Mouse (Mus musculus) c-Kit-positive CD71-positive TER-119-positive erythroid progenitor cells, embryonic 14.5 days (primary cell): ENCODE measurements around the gene Chst11.
"Not testable (repeated sequence)": the region's sequence is repeated elsewhere in the genome, so short reads cannot be mapped to it uniquely, and the experiment has no call there.

ENCODE experiments used
- DNase-seq: peaks from one replicate; pipeline ENCODE4 v3.0.0-alpha.2; 2013; ENCODE audit warnings: low spot score

Chst11 gene

DNA sequence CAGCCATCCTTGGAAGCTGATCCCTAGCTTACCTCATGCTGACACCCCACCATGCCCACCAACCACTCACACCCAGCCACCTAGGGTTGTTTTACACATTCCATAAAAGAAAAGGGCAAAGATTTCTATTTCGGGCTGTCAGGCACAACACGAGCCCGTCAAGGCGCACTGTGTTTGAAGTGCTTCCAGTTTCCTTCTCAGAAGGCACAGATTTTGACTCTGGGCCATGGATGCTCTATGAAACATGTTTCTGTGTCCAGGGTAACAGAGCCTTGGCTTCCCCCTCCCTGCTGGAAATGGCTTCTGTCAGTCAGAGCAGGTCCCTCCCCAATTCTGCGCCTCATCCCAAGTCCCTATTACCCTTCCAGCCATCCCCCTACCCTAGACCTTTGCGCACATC lies 125.7 kb downstream of the Chst11 start:
- no peak for DNase-seq

DNA sequence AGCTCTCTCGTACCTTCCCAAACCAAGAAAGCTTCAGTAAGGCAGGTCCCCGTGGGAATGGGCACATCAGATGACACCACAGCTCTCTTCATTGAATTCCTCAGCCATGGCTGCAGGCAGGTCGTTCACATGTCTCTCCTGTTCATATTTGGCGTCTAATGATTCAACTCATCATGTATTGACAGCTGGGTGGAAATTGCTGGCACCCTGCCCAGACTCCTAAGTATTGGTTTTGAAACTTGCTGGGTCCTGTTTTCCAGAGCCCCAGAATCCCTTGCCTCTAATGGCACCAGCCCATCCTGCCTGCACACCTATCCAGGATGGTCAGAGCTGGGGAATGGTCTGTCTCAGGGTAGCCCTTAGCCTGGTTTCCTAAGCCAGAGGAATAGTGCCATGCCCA lies 127.0 kb downstream of the Chst11 start:
- no peak for DNase-seq

DNA sequence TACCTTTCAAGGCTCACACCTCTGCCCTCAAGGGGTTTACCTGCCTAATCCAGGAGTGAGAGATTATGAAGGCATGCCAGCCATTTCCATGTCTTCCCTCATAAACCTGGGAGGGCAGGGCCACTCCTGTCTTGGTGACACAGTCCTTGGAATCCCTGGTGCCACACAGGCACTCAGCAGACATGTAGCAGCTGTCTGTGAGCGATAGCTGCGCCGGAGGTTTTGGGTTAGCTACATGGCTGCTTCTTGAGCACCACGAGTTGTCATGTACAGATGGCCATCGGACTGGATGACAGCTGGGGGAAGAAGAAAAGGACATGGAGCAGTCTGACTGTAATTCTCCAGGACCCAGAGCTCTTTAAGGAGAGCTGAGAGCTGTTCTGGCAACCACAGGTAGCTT lies 129.3 kb downstream of the Chst11 start:
- no peak for DNase-seq

DNA sequence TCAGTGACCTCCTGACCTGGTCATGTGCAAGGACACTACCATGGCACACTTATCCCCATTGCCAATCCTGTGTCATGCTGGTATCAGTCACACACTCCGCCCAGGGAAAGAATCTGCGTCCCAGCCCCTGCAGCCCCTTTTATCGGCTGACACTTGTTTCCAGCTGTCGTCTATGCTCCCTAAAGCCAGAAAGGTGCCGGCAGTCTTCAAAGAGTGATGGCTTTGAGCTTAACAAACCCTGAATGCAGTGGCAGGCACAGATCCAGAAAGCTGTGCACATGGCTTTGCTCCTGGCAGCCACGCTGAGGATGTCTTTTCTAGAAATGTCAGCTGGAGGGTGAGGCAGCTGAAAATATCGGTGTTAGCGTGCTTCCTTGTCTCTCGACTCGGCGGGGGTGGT lies 131.6 kb downstream of the Chst11 start:
- DNase-seq = peak; percentile 14

DNA sequence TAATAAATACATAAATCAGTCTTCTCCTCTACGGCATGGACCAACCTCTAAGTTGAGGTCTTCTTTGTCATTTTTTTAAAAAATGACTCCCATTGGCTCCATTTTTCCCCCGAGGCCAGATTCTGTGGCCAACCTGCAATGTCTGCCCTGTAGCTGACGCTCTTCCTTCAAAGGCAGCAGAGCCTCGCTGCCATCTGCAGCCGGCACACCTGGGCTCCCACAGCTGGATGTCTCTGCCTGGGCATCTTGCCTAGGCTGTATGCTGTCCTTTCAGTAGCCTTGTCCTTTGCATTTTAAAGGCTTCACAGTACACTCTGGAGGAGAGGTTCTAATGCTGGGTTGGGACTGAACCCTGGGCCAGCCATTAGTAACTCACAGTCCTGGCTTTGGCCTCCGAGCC lies 132.6 kb downstream of the Chst11 start:
- no peak for DNase-seq

DNA sequence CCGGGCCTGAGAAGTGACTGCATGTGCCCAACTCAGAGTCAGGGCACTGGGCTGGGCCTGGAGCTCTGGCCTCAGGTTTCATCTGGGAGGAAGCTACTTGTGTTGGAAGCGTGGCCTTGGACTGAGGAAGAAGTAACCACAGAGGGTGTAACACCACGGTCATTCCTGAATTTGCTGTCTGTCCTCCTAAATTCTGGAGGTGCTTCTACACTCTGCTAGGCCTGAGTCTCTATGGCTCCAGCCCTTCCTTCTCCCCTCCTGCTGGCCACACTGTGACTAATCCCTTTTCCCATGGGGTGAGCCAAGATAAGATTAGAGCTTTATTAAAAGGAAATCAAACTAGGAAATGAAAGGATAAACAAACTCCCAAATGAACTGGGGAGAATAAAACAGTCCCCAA lies 133.3 kb downstream of the Chst11 start:
- DNase-seq = no peak

DNA sequence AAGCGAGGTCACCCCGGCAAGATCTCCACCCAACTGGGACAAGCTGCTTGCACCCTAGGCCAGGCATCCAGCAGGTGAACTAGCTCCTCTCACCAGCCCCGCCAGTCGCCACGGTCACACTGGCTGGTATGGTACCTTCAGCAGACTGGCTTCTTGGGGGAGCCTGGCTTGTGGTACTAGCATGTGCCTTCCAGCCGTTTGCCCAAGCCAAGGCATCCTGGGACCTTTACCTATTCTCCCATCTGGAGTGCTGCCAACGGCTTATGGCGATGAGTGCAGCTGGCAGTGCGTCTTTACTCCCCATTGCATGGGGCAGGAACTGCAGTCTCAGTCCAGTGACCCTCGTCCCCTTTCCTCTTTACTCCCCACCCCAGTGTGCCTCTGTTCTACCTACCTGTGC lies 133.7 kb downstream of the Chst11 start:
- DNase-seq = no peak

DNA sequence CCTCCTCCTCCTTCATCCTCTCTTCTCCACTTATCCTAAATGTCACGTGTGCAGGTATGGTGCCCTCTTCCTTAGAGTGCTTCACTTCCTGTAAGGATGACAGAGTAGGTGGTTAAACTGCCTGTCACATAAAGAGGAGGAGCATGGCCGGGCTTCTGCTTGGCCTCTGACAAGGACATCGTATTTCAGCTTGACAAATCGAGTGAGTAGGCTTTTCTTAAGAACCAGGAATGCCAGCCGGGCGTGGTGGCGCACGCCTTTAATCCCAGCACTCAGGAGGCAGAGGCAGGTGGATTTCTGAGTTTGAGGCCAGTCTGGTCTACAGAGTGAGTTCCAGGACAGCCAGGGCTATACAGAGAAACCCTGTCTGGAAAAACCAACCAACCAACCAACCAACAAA lies 134.2 kb downstream of the Chst11 start:
- DNase-seq = not testable (repeated sequence)

DNA sequence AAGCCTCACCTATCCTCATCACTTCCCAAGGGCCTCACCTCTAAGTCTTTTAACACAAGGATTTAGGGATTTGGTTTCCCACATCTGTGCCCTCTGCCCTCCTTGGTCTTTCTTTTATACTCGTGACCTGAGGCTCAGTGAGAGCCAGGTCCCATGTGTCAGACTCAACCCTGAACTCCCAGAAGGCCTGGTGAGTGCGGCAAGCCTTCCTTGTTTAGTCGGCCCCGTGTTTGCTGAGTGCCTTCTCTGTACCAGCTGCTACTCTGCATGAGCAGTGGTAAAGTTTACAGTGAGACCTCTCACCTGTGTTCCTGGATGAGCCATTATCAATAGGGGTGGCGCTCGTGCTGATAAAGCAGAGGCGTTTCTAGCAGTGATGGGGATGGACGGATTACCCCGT lies 134.6 kb downstream of the Chst11 start:
- DNase-seq = no peak

DNA sequence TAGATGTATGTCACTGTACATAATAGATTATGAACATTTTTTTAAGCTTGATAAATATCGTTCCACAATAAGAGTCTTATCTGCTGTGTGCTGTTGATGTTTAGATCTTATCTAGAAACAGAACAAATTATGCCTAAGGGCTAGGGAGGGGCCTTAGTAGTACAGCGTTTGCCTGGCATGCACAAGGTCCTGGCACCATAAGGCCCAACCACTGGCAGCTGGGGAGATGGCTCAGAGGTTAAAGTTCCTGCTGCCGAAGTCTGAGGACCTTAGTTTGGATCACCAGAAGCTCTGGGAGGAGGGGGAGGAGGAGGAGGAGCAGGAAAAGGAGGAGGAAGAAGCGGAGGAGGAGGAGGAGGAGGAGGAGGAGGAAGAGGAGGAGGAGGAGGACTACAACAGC lies 135.6 kb downstream of the Chst11 start:
- DNase-seq = no peak

DNA sequence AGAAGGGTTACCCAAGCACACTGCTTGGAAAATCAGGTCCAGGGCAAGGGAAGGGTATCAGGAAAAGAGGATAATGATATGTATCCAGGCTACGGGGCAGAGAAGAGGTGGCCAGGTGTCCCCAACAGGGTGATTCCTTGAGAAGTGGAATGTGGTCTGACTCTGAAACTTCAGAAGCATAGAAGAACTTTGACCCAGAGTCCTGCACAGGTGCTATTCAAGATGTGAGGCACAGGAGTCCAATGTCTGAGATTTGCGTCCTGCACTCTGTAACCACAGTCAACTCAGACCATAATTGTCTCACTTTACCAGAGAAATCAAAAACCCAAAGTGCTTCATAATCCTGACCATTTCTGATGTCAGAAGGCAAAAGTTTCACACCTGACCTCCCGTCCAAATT lies 139.3 kb downstream of the Chst11 start:
- no peak for DNase-seq

DNA sequence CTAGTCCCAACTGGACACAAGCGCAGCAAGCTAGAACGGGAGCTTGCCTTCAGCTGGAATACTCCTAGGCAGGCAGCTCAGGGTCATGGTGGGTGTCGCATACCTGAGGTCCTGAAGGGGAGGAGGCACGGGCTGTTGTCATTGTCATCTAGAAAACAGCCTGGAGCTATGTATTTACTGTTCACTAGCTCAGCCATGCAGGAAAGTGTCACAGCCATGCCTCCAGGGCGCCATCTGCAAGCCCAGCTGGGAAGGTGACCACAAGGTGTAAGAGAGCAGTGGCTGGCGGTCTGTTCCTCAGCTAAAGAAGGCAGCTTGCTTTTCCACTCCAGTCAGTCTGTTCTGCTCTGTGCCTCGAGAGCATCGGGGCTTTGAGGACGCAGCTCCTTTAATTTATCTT lies 141.1 kb downstream of the Chst11 start:
- DNase-seq = no peak

DNA sequence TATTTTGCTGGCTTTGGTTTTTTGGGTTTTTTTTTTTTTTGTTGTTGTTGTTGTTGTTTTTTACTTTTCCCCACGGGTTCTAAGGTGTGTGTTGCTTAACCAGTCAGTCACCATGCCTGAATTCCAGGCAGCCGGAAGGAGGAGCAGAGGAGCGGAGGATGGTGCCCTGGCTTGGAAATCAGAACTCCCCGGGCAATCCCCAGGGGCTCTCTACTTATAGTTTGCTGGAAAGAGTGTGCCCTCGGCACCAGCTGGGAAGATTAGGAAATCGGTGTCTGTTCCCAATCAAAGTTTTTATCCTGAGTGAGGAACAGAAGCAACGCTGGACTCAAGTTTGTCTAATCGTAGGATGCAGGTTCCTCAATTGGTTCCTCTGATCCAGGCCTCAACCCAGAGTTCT lies 143.1 kb downstream of the Chst11 start:
- DNase-seq = no peak

DNA sequence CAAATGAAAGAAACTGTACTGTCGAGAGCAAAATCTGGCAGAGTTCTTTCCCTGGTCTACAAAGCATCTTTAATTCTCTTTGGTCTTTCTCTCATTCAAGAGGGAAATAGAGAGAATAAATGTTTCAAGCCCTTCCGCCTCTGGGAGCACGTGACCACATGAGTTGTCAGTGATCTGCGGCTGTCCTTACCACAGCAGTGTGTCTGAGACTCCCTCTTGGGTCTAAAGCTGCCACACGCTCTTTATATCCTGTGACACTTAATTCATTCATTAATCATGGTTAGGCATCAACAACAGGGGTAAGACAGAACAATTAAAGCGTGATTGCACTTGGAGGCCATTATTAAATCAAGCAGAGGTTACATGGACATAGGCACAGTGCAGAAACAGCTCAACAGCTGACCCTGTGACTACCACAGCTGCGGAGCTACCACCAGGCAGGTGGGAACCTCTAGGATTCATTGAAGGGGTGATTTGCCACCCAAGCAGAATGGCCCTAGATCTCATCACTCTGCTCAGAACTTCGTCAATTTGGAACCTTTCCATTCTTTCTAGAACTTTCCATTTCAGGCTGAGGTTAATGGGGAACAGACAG lies 144.4 kb downstream of the Chst11 start:
- DNase-seq = no peak

DNA sequence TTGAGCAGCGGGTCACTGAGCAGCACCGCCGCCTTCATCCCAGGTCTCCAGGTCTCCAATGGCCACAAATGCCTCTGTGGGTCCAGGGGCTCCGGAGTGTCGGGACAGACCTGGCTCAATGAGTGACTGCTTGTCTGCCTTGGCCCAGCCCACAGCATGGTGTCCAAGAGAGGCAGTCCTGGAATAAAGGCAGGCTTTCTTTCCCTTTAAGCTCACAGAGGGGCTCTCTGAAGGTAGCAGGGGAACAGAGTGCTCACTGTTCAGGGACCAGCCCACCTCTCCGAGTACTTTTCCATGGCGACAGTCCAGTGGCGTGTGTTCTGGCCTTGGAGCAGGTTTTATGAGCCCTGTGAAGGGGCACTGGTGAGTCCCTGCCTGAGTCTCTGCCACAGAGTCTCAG lies 145.3 kb downstream of the Chst11 start:
- DNase-seq = no peak

DNA sequence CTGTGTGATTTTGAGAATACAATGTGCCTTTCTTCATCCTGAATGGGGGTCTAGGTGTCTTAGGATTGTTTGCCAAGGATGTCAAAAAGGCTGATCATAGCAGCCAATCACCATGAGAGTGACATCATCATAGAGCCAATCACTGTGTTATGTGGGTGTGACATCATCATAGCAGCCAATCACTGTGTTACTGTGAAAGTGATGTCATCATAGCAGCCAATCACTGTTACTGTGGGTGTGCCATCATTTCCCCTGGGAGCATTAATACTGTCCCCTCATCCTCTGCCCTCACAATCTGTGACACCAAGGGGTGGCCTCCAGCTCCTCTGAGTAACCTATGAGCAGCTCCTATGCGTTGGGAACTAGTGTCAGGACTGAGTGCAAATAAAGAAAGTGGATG lies 146.6 kb downstream of the Chst11 start:
- peak; percentile 12 for DNase-seq

DNA sequence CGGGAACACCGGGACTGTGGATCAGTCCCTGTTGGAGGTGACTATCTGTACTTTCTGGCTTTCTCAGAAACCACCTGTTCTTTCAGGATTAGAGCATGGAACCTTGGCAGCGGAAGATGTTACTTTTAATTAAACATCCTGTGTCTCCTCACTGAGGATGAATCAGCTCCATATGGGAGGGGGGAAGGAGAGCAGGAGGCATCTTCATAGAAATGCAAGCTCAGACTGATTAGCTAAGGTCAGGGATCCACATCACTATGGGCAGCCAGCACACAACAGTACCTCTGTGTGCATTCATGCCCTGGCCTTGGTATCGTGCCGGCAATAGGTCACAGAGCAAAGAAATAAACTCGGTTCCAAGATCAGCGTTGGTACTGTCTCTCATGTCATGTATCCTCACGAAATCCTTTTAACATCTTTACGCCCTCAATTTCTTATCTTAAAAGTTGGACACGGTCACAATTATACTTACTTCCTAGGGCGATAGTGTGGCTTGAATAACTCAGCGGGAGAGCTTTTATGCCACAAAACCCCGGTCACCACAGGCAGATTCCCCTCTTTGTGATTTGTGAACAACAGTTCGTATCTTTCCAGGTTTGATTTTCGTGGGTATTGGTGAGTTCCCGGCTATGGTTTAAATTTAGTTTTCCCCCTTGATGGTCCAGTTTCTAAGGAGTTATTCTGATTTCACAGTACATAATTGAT lies 148.7 kb downstream of the Chst11 start:
- no peak for DNase-seq

DNA sequence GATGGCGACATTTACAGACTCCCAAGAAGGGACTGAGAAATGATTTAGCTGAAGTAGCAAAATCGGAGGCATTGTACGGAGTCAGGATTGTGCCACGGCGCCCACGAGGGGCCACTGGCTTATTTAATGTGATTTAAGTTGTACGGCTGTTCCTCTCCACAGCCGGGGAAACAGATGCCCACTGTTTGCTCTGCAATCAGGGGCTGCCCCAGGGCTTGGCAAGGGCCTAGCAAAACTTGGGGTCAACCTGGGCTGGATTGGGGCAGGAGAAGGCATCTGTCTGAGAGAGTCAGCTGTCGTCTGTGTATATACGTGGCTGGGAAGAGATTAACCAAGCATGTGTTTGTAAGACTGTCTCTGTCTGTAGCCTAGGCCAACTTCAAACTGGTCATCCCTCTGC lies 149.6 kb downstream of the Chst11 start:
- DNase-seq = no peak

DNA sequence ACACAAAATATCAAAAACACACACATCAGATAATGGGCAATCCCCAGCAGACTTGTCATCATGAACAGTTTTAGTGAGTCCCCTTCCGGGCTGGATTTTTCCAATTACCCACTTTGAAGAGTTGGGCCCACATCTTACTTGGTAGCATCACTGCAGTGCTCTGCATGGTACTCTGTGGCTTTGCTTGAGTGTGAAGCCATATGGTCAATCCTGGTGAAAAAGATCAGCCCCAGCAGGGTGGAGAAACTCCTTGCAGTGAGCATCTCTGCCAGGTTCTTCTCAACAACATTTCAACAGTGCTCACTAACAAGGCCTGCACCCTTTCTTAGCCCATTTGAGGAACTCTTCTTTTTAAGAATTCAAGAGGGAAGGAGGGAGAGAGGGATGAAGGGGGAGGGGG lies 150.7 kb downstream of the Chst11 start:
- DNase-seq = no peak

DNA sequence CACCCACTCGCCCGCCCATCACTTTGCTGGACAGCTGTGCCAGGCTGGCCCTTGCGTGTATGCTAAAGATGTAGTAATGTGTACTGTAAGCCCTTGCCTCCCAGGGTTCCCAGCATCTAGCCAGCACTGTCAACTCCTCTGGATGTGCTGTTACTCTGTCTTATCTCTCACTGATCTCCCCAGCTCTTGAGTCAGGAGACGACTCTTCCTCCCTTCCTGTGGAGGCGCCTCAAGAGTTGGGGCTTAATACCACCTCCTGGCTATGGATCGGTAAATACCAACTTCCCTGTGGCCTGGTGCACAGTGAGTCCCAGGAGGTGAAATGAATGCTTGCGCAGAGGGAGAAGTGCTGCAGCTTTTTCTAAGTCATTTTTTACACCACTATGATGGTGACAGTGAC lies 151.8 kb downstream of the Chst11 start:
- DNase-seq = no peak

DNA sequence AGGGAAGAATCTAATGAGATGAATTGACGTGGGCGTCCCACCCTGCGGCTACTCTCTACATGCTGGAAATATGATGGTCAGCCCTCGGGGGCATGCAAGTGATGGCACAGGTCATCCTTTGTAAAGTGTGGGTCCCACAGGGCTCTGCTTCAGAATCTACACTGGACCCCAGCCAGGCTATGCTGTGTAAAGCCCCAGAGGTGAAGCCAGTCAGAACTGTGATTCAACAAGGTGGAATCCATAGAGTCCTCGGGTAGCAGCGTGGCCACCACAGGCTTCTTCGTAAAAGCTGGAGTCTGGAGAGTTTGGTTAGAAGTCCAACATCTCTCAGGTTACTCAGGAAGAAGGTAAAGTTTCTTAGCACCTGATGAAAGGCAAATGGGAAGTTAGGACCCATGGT lies 154.0 kb downstream of the Chst11 start:
- no peak for DNase-seq

DNA sequence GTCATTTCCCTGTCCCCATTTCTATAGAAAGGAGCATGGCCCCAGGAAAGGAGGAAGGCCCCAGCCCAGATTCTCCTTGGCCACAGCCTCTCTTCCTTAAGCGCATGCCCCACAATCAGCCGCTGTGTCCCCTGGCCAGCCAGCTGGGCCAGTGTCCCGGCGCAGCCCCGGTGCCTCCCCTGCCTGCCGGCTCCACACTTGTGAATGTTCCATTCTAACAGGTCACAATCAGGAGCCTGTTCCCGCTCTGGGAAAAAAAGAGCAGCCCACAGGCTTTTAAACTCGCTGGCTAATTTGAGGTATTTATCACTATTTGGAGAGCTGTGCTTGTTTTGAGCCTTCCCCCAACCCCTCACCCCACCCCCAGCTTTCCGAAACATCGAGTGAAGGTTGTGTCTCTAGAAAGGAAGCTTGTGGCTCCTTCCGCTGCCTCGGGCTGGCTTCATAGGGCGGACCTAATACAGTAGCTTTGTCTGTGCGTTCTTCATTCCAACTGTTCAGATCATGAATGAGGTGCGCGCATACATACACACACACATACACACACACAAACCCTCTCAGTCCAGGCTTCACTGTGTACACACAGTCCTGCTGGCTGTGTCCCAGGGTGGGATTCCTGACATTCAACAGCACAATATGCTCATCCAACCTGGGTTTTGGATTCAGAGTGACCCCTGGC lies 155.1 kb downstream of the Chst11 start:
- no peak for DNase-seq

DNA sequence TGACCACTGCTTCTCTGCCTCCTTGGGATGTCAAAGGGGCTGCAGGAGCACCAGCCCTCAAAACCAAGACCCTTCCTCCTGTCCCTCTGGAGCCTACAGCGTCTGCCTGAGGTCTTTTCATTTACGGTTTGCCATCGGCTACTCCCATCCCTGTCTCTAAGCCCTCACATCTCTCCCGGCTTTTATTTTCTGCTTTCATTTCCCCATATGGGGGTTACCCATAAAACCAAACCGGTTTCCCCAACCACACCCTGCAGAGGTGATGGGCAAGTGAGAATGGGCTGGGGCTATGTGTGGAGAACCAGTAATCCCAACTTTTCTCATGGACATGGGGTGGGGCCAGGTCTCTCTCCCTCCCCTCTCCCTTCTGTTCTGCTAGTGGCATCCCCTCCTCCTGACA lies 156.1 kb downstream of the Chst11 start:
- no peak for DNase-seq

DNA sequence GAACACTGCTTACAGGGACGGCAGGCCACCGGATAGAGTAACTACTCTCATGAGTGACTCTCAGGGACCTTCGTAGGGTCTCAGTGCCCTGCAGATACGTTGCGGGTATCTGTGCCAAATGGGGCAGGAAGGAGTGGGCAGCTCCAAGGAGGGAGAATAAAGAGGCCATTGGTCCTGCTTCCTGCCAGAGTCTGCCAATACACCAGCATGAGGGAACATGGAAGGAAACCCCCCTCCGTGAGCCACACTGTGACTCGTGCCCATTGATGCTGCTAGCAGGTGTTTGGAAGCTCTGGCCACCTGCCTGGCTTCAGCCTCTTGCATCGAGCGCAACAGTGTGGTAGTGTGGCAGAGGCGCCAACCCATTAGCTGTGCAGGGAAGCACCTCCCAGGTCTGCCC lies 157.8 kb downstream of the Chst11 start:
- DNase-seq = no peak
